Mouse (Mus musculus): ENCODE measurements around the gene Fgfr2.

GRCm38 (mm10) chr7:131644051-131644450 is 1479.1 kb downstream of the Fgfr2 start:
- TF ChIP-seq CTCF (IDR thresholded peaks at IDR 0.05; ENCODE audit: insufficient read depth, low read length), result no peak
- no peak for TF ChIP-seq POLR2A (IDR thresholded peaks at IDR 0.05; ENCODE audit: borderline replicate concordance, extremely low read depth, low read depth, low read length)
